Mouse (Mus musculus) liver, adult 2 months (tissue): ENCODE data around the gene Ric1. TPM values are rescaled to one million over a fixed set of nuclear protein-coding genes. Genes with fewer than 3 reads are reported as not detected.

ENCODE experiments used
- DNase-seq: peaks from one replicate; pipeline ENCODE4 v3.0.0-alpha.2; 2011; ENCODE audit warnings: low read depth, low spot score; ENCODE audit errors: extremely low read depth
- H3K27ac ChIP-seq: fragments of 200-500 bp; replicated peaks from 2 replicates; pipeline ENCODE4 v1.5.1; 2012; ENCODE audit warnings: low read depth, mild to moderate bottlenecking, control low read depth, inconsistent platforms, low read length; ENCODE audit not compliant: insufficient read depth
- H3K27me3 ChIP-seq: fragments of 200-500 bp; 2 replicates; pipeline ENCODE4 v1.6.1; 2012; ENCODE audit warnings: mild to moderate bottlenecking, moderate library complexity, low read length, inconsistent platforms; ENCODE audit not compliant: control insufficient read depth, insufficient read depth
- H3K36me3 ChIP-seq: fragments of 200-500 bp; 2 replicates; pipeline ENCODE4 v1.6.1; 2012; ENCODE audit warnings: low read length, inconsistent platforms; ENCODE audit not compliant: control insufficient read depth, insufficient read depth
- H3K4me1 ChIP-seq: fragments of 200-500 bp; 2 replicates; pipeline ENCODE4 v1.6.1; 2011; ENCODE audit warnings: low read length; ENCODE audit not compliant: control insufficient read depth, insufficient read depth
- H3K4me3 ChIP-seq: fragments of 200-500 bp; 2 replicates; pipeline ENCODE4 v1.5.1; 2011; ENCODE audit warnings: low read depth, mild to moderate bottlenecking, control low read depth, low read length, moderate library complexity; ENCODE audit not compliant: insufficient read depth
- H3K79me2 ChIP-seq: fragments of 200-500 bp; 2 replicates; pipeline ENCODE4 v1.6.1; 2012; ENCODE audit warnings: inconsistent platforms, mild to moderate bottlenecking, low read length, moderate library complexity; ENCODE audit not compliant: control insufficient read depth, insufficient read depth
- H3K9ac ChIP-seq: fragments of 200-500 bp; 2 replicates; pipeline ENCODE4 v1.6.1; 2012; ENCODE audit warnings: low read depth, mild to moderate bottlenecking, control low read depth, inconsistent platforms, low read length
- CTCF ChIP-seq: fragments of 200-500 bp; IDR thresholded peaks from 2 replicates; pipeline ENCODE4 v1.5.1; 2011; ENCODE audit warnings: low read depth, low read length, control low read depth
- POLR2A ChIP-seq: fragments of 200-500 bp; IDR thresholded peaks from 2 replicates; pipeline ENCODE4 v1.6.1; 2011; ENCODE audit warnings: low read length, control low read depth; ENCODE audit not compliant: insufficient read depth; ENCODE audit errors: extremely low read depth
- WGBS: fragments of 180-500 bp; shearing (Covaris S2); methylation state at CpG from one replicate; pipeline ENCODE4 v1.1.7; 2018; 5-methylcytosine and 5-hydroxymethylcytosine counted together
- polyA plus RNA-seq: library from polyadenylated mRNA; depleted of rRNA; stranded (reverse); fragments of >200 nt; gene quantifications from 2 replicates; pipeline ENCODE4 v1.2.3, GENCODE M21; 2012
- total RNA-seq: library from RNA; depleted of rRNA; stranded (reverse); fragments of >200 nt; gene quantifications from 2 replicates; pipeline ENCODE4 v1.2.3, GENCODE M21; 2014

The Ric1 gene
- total and polyA plus RNA-seq, 2 experiments = 5.4 to 39.3 TPM

DNA sequence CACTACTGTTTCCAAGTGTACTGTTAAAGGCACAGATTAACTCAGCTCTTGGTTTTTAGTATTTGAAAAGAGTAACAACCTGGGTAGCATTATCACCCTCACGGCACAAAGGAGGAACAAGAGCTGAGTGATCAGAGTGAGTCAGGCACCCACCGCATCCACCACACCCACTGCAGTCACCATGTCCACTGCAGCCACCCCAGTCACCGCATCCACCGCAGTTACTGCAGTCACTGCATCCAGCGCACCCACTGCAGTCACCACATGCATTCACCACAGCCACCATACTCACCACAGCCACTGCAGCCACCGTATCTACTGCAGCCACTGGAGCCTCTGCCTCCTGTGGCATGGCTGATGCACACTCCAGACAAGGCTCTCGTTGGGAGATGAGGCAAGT lies 12.2 kb upstream of the Ric1 start:
- H3K4me3 ChIP-seq = no peak overlapping the region
- H3K27me3 ChIP-seq = no peaks in the 10 kb centered on the region
- H3K9ac ChIP-seq = no peak overlapping the region
- H3K36me3 ChIP-seq = no peaks in the 10 kb centered on the region
- H3K79me2 ChIP-seq = no peaks in the 10 kb centered on the region
- H3K27ac ChIP-seq = no peak overlapping the region
- DNase-seq = no peak
- peaks cover 6% of the 10 kb centered on the region; the same call in 1 of the 2 replicates for H3K4me1 ChIP-seq
- 97% methylated on average over 7 of the region's 7 CpGs for WGBS
- TF ChIP-seq CTCF = no peak
- TF ChIP-seq POLR2A = no peak

DNA sequence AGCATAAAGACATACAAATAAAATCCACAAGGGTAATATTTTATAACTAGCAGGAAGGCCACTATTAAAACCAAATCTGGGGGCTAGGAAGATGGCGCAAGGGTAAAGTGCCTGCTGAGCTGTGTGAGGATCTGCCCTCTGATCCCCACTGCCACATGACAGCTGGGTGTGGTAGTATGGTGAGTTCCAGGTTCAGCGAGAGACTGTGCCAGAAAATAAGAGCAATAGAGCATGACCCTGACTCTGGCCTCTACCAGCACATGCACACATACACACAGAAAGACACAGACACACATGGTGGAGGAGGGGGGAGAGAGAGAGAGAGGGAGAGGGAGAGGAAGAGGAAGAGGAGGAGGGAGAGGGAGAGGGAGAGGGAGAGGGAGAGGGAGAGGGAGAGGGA lies 10.3 kb upstream of the Ric1 start:
- Histone ChIP-seq H3K27me3 (no peaks in the 10 kb centered on the region), H3K27ac (0 out of 2 replicates have a peak overlapping the region, but pooled peaks have one; percentile 15), H3K79me2 (no peaks in the 10 kb centered on the region), H3K4me3 (no peak overlapping the region), H3K9ac (no peak overlapping the region; the same call in 1 of the 2 replicates), H3K36me3 (peaks cover 5% of the 10 kb centered on the region; the same call in 1 of the 2 replicates), H3K4me1 (peaks cover 6% of the 10 kb centered on the region; the same call in 1 of the 2 replicates)
- TF ChIP-seq CTCF (no peak), POLR2A (no peak)
- 11% methylated on average over 2 of the region's 2 CpGs for WGBS
- DNase-seq = peak; percentile 94

DNA sequence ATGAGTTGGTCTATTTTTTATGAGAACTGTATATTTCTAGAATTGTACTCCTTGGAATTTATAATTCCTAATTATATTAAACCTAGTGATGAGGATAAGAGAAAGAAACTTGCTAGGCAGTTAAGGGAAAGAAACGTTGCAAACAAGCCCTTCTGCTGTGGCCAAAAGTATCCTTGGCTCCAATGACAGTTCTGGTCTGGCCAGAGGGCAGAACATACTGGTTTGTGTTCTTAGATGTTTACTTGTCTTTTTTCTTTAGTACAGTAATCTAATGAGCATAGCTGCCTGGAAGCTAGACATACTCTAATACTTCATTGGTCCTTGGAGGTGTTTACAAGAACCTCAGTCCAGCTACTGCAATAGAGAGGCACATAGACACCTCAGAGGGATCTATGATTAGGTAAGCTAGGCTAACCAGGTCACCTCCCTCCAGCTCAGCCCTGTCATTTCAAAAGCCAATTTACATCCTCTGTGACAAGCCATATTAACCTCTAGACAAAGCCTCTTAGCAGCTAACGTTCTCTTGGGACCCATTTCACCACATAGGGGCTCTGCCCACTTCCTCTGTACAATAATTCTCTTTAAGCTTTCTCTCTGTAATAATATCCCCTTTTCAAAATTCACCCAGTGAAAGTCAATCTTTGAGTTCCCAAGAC lies 8.8 kb upstream of the Ric1 start:
- no peak for TF ChIP-seq CTCF
- TF ChIP-seq POLR2A = no peak
- Histone ChIP-seq H3K4me3 (no peak overlapping the region), H3K36me3 (peaks cover 5% of the 10 kb centered on the region; the same call in 1 of the 2 replicates), H3K79me2 (no peaks in the 10 kb centered on the region), H3K27me3 (no peaks in the 10 kb centered on the region), H3K27ac (0 out of 2 replicates have a peak overlapping the region, but pooled peaks have one; percentile 42), H3K9ac (no peak overlapping the region), H3K4me1 (peaks cover 6% of the 10 kb centered on the region; the same call in 1 of the 2 replicates)
- WGBS = 33% methylated on average over 2 of the region's 2 CpGs
- peak; percentile 84 for DNase-seq

DNA sequence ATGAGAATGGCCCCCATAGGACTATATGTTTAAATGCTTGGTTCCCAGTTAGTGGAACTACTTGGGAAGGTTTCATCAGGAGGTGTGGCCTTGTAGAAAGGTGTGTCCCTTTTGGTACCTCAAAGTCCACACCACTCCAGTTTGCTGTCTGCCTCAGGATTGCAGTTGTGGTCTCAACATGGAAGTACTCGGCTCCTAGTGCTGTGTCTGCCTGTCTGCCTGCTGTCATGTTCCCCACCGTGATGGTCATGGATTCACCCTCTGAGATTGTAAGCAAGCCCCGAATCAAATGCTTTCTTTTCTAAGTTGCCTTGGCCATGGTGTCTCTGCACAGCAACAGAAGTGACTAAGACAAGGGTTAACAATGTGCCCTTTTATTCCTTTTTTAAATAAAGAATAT lies 8.0 kb upstream of the Ric1 start:
- H3K27me3 ChIP-seq = no peaks in the 10 kb centered on the region
- 98% methylated on average over 3 of the region's 3 CpGs for WGBS
- no peak overlapping the region for H3K9ac ChIP-seq

DNA sequence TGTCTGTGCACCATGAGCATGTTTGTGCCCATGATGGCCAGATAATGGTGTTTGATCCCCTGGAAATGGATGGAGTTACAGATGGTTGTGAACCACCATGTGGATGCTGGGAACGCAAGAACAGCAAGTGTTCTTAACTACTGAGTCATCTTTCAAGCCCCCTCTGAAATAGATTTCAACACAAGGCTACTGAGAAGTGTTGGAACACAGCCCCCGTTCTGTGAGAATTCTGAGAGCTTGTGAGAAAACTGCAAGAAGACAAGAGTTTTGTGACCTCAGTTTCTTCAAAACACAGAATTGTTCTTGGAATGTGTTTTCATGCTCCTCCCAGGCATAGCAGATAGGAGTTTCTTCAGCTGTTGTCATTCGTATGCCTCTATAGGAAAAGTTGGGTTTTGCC lies 6.7 kb upstream of the Ric1 start:
- Histone ChIP-seq H3K4me3 (no peak overlapping the region), H3K36me3 (peaks cover 11% of the 10 kb centered on the region; the same call in 1 of the 2 replicates), H3K4me1 (peaks cover 7% of the 10 kb centered on the region; the same call in 1 of the 2 replicates), H3K27me3 (no peaks in the 10 kb centered on the region), H3K9ac (no peak overlapping the region), H3K79me2 (no peaks in the 10 kb centered on the region; the same call in 1 of the 2 replicates), H3K27ac (no peak overlapping the region)
- TF ChIP-seq CTCF = no peak
- TF ChIP-seq POLR2A = no peak
- WGBS = 95% methylated on average over 3 of the region's 3 CpGs
- DNase-seq = no peak

More for the DNA sequence above, 8.0 kb upstream of the Ric1 start:
- peaks cover 8% of the 10 kb centered on the region; the same call in 1 of the 2 replicates for H3K36me3 ChIP-seq
- no peak overlapping the region for H3K4me3 ChIP-seq
- H3K27ac ChIP-seq = no peak overlapping the region
- TF ChIP-seq POLR2A = no peak
- no peak for TF ChIP-seq CTCF
- H3K4me1 ChIP-seq = peaks cover 6% of the 10 kb centered on the region; the same call in 1 of the 2 replicates
- no peaks in the 10 kb centered on the region for H3K79me2 ChIP-seq
- DNase-seq = no peak

DNA sequence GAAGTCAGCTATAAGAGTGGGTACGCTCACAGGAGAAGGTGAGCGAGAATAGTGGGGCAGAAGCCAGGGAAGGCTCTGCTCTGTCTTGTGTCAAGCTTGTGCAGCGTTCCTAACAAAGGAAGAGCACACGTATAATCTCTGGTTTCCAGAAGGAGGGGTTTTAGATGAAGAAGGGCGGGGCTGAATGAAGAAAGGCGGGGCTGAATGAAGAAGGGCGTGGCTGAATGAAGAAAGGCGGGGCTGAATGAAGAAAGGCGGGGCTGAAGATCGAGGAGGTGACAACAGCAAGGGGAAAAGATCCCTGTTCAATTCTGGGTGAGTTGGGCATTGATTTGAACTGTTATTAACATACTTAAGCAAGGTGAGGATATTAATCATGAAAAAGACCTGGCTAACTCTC lies 6.1 kb upstream of the Ric1 start:
- peaks cover 11% of the 10 kb centered on the region; the same call in 1 of the 2 replicates for H3K36me3 ChIP-seq
- DNase-seq = no peak
- WGBS = 86% methylated on average over 10 of the region's 10 CpGs
- no peaks in the 10 kb centered on the region; the same call in 1 of the 2 replicates for H3K79me2 ChIP-seq
- no peak for TF ChIP-seq CTCF
- no peak overlapping the region for H3K4me3 ChIP-seq
- peaks cover 11% of the 10 kb centered on the region for H3K4me1 ChIP-seq
- no peaks in the 10 kb centered on the region for H3K27me3 ChIP-seq
- H3K27ac ChIP-seq = no peak overlapping the region
- no peak overlapping the region for H3K9ac ChIP-seq
